Mouse (Mus musculus) CH12.LX (cell line): ENCODE results near the gene Lgals4. TPM values are rescaled to one million over a fixed set of nuclear protein-coding genes. Genes with fewer than 3 reads are reported as not detected.

Experiments used
- DNase-seq: peaks from one replicate; pipeline ENCODE4 v3.0.0-alpha.2; 2013; ENCODE audit errors: extremely low read depth
- H3K27ac ChIP-seq: 2 replicates; pipeline ENCODE4 v1.5.1; 2012; ENCODE audit warnings: low read depth, mild to moderate bottlenecking, control low read depth, moderate library complexity; ENCODE audit not compliant: insufficient read depth
- H3K27me3 ChIP-seq: replicated peaks from 2 replicates; pipeline ENCODE3; 2012; ENCODE audit warnings: inconsistent platforms
- H3K36me3 ChIP-seq, 2 experiments: replicated peaks in 1 of 2; 2 replicates each; pipeline versions ENCODE3 to v1.6.1; 2012; ENCODE audit warnings: inconsistent platforms in 1 of 2, low read length in 1 of 2, mild to moderate bottlenecking in 1 of 2, mixed read lengths in 1 of 2, moderate library complexity in 1 of 2; ENCODE audit not compliant: control insufficient read depth in 1 of 2, insufficient read depth in 1 of 2
- H3K4me1 ChIP-seq, 2 experiments: 2 replicates each; pipeline ENCODE4 v1.6.1; 2012; ENCODE audit warnings: inconsistent platforms in 1 of 2, moderate library complexity in 1 of 2; ENCODE audit not compliant: insufficient read depth in 2 of 2, control insufficient read depth in 1 of 2
- H3K4me2 ChIP-seq: 2 replicates; pipeline ENCODE4 v1.6.1; 2012; ENCODE audit warnings: low read depth, mild to moderate bottlenecking, control low read depth; ENCODE audit not compliant: poor library complexity, insufficient read depth, severe bottlenecking
- H3K4me3 ChIP-seq, 3 experiments: fragments of 150-350 bp in 1 of 3; sonication (generic) in 1 of 3; replicated peaks in 1 of 3; 2 replicates each; pipeline versions ENCODE3 to v1.5.1; 2011 to 2012; ENCODE audit warnings: low read depth in 2 of 3, low read length in 2 of 3, mild to moderate bottlenecking in 2 of 3, moderate library complexity in 2 of 3, control low read depth in 1 of 3, improper control_type of control experiment in 1 of 3, inconsistent platforms in 1 of 3, mixed read lengths in 1 of 3; ENCODE audit not compliant: poor library complexity in 1 of 3
- H3K79me2 ChIP-seq: replicated peaks from 2 replicates; pipeline ENCODE4 v1.6.1; 2012; ENCODE audit warnings: mild to moderate bottlenecking, moderate library complexity; ENCODE audit not compliant: control insufficient read depth, poor library complexity, insufficient read depth, severe bottlenecking; ENCODE audit errors: extremely low read depth
- H3K9ac ChIP-seq: 2 replicates; pipeline ENCODE4 v1.6.1; 2012; ENCODE audit warnings: low read depth, mild to moderate bottlenecking, control low read depth, moderate library complexity; ENCODE audit not compliant: insufficient read depth
- H3K9me3 ChIP-seq: replicated peaks from 2 replicates; pipeline ENCODE3; 2012; ENCODE audit warnings: low read length, inconsistent platforms, mixed read lengths
- BHLHE40 ChIP-seq: IDR thresholded peaks from 2 replicates; pipeline ENCODE4 v1.6.1; 2011; ENCODE audit warnings: mild to moderate bottlenecking, low read depth, low read length, improper control_type of control experiment
- CTCF ChIP-seq, 2 experiments: IDR thresholded peaks in 1 of 2; conservative IDR thresholded peaks in 1 of 2; 2 replicates each; pipeline ENCODE4 v1.5.1; 2011 to 2012; ENCODE audit warnings: low read depth in 2 of 2, low read length in 2 of 2, improper control_type of control experiment in 1 of 2, inconsistent platforms in 1 of 2, mild to moderate bottlenecking in 1 of 2, moderate library complexity in 1 of 2
- E2F4 ChIP-seq: IDR thresholded peaks from 2 replicates; pipeline ENCODE4 v1.6.1; 2011; ENCODE audit warnings: low read depth, low read length, improper control_type of control experiment; ENCODE audit not compliant: insufficient replicate concordance
- ETS1 ChIP-seq: conservative IDR thresholded peaks from 2 replicates; pipeline ENCODE4 v1.6.1; 2012; ENCODE audit warnings: low read depth, mild to moderate bottlenecking, inconsistent platforms, low read length, improper control_type of control experiment, moderate library complexity
- HCFC1 ChIP-seq: IDR thresholded peaks from 2 replicates; pipeline ENCODE4 v1.6.1; 2012; ENCODE audit warnings: low read depth, mild to moderate bottlenecking, inconsistent platforms, low read length, improper control_type of control experiment
- IRF4 ChIP-seq: IDR thresholded peaks from 2 replicates; pipeline ENCODE4 v1.6.1; 2014; ENCODE audit warnings: low read depth, mild to moderate bottlenecking, inconsistent platforms, low read length, improper control_type of control experiment
- MAX ChIP-seq: IDR thresholded peaks from 2 replicates; pipeline ENCODE4 v1.6.1; 2011; ENCODE audit warnings: low read length, improper control_type of control experiment
- MAZ ChIP-seq: IDR thresholded peaks from 2 replicates; pipeline ENCODE4 v1.6.1; 2012; ENCODE audit warnings: low read depth, mild to moderate bottlenecking, inconsistent platforms, low read length, improper control_type of control experiment, moderate library complexity
- MEF2A ChIP-seq: IDR thresholded peaks from 2 replicates; pipeline ENCODE4 v1.6.1; 2014; ENCODE audit warnings: low read depth, mild to moderate bottlenecking, inconsistent platforms, low read length, improper control_type of control experiment, borderline replicate concordance
- NRF1 ChIP-seq: IDR thresholded peaks from 2 replicates; pipeline ENCODE4 v1.6.1; 2014; ENCODE audit warnings: low read depth, mild to moderate bottlenecking, inconsistent platforms, low read length, improper control_type of control experiment, moderate library complexity
- POLR2A ChIP-seq: IDR thresholded peaks from 2 replicates; pipeline ENCODE4 v1.6.1; 2011; ENCODE audit warnings: low read depth, mild to moderate bottlenecking, improper control_type of control experiment, low read length
- POLR2AphosphoS2 ChIP-seq: IDR thresholded peaks from 2 replicates; pipeline ENCODE4 v1.6.1; 2011; ENCODE audit warnings: low read depth, low read length, improper control_type of control experiment
- RAD21 ChIP-seq: IDR thresholded peaks from 2 replicates; pipeline ENCODE4 v1.6.1; 2011; ENCODE audit warnings: low read depth, mild to moderate bottlenecking, low read length, improper control_type of control experiment, moderate library complexity
- RCOR1 ChIP-seq: conservative IDR thresholded peaks from 2 replicates; pipeline ENCODE4 v1.6.1; 2012; ENCODE audit warnings: low read depth, mild to moderate bottlenecking, inconsistent platforms, low read length, improper control_type of control experiment
- TCF12 ChIP-seq: IDR thresholded peaks from 2 replicates; pipeline ENCODE4 v1.6.1; 2014; ENCODE audit warnings: low read depth, mild to moderate bottlenecking, inconsistent platforms, low read length, improper control_type of control experiment
- USF2 ChIP-seq: conservative IDR thresholded peaks from 2 replicates; pipeline ENCODE4 v1.6.1; 2011; ENCODE audit warnings: low read depth, low read length, improper control_type of control experiment
- ZKSCAN1 ChIP-seq: IDR thresholded peaks from 2 replicates; pipeline ENCODE4 v1.6.1; 2012; ENCODE audit warnings: low read depth, inconsistent platforms, low read length, improper control_type of control experiment, borderline replicate concordance
- ZMIZ1 ChIP-seq: IDR thresholded peaks from 2 replicates; pipeline ENCODE4 v1.6.1; 2012; ENCODE audit warnings: low read depth, mild to moderate bottlenecking, inconsistent platforms, low read length, improper control_type of control experiment
- dilution Hi-C: fragments of 300-500 bp; cut with MboI; formaldehyde crosslinking; loops from 2 replicates; pipeline ENCODE4 v1.14.3; 2020; ENCODE audit warnings: low sequenced_read_pairs; ENCODE audit not compliant: extremely low pct_unique_long_range_greater_than_20kb, extremely low pct_ligation_motif_present
- in situ Hi-C: fragments of 300-500 bp; cut with MboI; formaldehyde crosslinking; loops from 3 replicates; pipeline ENCODE4 v1.14.3; 2019; ENCODE audit warnings: low sequenced_read_pairs, low pct_ligation_motif_present, low pct_unique_long_range_greater_than_20kb, mixed read lengths
- polyA plus RNA-seq: library from polyadenylated mRNA; unstranded; fragments of >175 nt; gene quantifications from 2 replicates; pipeline ENCODE4 v1.2.1, GENCODE M21; 2012; ENCODE audit warnings: low read depth; ENCODE audit not compliant: insufficient read length
- total RNA-seq, 2 experiments: library from RNA; depleted of rRNA; stranded (reverse); fragments of 300-350 nt in 1 of 2; fragments of >200 nt in 1 of 2; gene quantifications; 2 replicates each; pipeline ENCODE4 v1.2.3; 2012 to 2014

Gene Lgals4
- total and polyA plus RNA-seq, 3 experiments, result 2.6 to 7.0 (median 6.5) TPM

DNA sequence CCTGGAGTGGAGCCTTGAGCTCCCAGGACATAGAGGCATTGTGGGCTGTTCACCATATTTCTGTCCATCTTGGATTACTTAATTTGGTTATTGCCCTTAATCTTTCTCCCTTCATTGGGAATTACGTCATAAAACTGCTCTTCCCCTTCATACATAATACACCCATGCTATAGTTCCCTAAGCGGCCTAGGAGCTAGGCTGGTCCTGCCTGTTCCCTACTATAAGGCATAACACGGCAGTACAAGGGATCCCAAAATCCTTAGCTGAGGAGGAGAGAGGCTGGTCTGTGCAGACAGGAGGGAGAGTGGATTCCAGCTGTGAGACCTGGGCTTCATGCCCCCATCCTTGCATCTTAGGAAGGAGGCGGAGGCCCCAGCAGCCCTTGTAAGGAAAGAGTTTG lies 15.7 kb upstream of the Lgals4 start:
- dilution Hi-C loops, result no loop called here
- H3K9me3 ChIP-seq, result no peaks in the 10 kb centered on the region
- peak overlapping the region; percentile 33; the same call in 1 of the 2 replicates for H3K9ac ChIP-seq
- in situ Hi-C loops, result no loop called here
- no peak overlapping the region; the same call in 1 of the 2 replicates for H3K4me2 ChIP-seq
- no peak for DNase-seq
- H3K36me3 ChIP-seq, result peaks cover 91 to 97% of the 10 kb centered on the region in 2 experiments
- peak overlapping the region; percentile 65 for H3K27ac ChIP-seq
- no peaks in the 10 kb centered on the region for H3K27me3 ChIP-seq
- peaks cover 61% of the 10 kb centered on the region for H3K79me2 ChIP-seq
- TF ChIP-seq ZKSCAN1 (no peak), ETS1 (no peak), POLR2AphosphoS2 (no peak), RCOR1 (no peak)
- H3K4me1 ChIP-seq, result peaks cover 40 to 95% of the 10 kb centered on the region in 2 experiments
- H3K4me3 ChIP-seq, result peak overlapping the region in 2 of 3 experiments; percentile 22 to 49

DNA sequence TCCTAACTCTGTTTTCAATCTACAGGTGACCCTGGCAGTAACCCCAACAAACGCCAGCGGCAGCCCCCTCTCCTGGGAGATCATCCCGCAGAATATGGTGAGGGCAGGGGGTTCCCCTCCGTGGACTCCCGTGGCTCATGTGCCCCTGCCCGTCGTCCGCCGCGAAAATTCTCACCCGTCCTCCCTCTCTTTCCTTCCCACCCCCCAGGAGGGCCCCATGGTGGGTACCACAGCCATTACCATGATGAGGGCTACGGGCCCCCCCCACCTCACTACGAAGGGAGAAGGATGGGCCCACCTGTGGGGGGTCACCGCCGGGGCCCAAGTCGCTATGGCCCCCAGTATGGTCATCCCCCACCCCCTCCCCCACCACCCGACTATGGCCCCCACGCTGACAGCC lies 15.2 kb upstream of the Lgals4 start:
- Histone ChIP-seq H3K9ac (no peak overlapping the region), H3K4me2 (no peak overlapping the region), H3K9me3 (no peaks in the 10 kb centered on the region), H3K27ac (peak overlapping the region; percentile 65; the same call in 1 of the 2 replicates), H3K79me2 (peaks cover 57% of the 10 kb centered on the region), H3K27me3 (no peaks in the 10 kb centered on the region), H3K4me1 (peaks cover 43 to 95% of the 10 kb centered on the region in 2 experiments), H3K36me3 (peaks cover 86 to 96% of the 10 kb centered on the region in 2 experiments), H3K4me3 (peak overlapping the region in 2 of 3 experiments; percentile 22 to 49)
- TF ChIP-seq BHLHE40 (no peak), RAD21 (no peak), RCOR1 (no peak), USF2 (no peak), IRF4 (no peak), E2F4 (no peak), MEF2A (no peak), NRF1 (no peak), CTCF (conservative IDR thresholded peaks at IDR 0.05 in 1 of 2, IDR thresholded peaks at IDR 0.05 in 1 of 2; ENCODE audit: low read depth in 2 of 2, low read length in 2 of 2) (no peak), ZKSCAN1 (no peak), ZMIZ1 (no peak), MAZ (no peak), POLR2A (no peak), MAX (no peak), HCFC1 (no peak), ETS1 (no peak), TCF12 (no peak)
- DNase-seq, result no peak
- in situ Hi-C loops, result no loop called here
- dilution Hi-C loops, result no loop called here
